Mouse (Mus musculus) limb, embryonic 11.5 days (tissue): ENCODE data around the gene Mum1. TPM values are rescaled to one million over a fixed set of nuclear protein-coding genes. Genes with fewer than 3 reads are reported as not detected.
"Not testable (repeated sequence)": the region's sequence is repeated elsewhere in the genome, so short reads cannot be mapped to it uniquely, and the experiment has no call there.

Experiments used
- ATAC-seq: fragments of 200-750 bp; cut with Nextera tagmentation; 2 replicates; pipeline ENCODE4 v1.8.0; 2017; ENCODE audit warnings: low read depth; ENCODE audit not compliant: insufficient number of reproducible peaks, low FRiP score, low TSS enrichment
- DNase-seq: peaks from one replicate; pipeline ENCODE4 v3.0.0-alpha.2; 2015; ENCODE audit warnings: low spot score
- H3K27ac ChIP-seq: fragments of 300-500 bp; sonication (generic); replicated peaks from 2 replicates; pipeline ENCODE4 v1.5.1; 2014; ENCODE audit warnings: low read depth, mild to moderate bottlenecking, low read length
- H3K27me3 ChIP-seq: fragments of 300-500 bp; sonication (generic); 2 replicates; pipeline ENCODE4 v1.6.1; 2014; ENCODE audit warnings: mild to moderate bottlenecking, low read length, mixed read lengths; ENCODE audit not compliant: control insufficient read depth, insufficient read depth
- H3K36me3 ChIP-seq: fragments of 300-500 bp; sonication (generic); 2 replicates; pipeline ENCODE4 v1.6.1; 2014; ENCODE audit warnings: mild to moderate bottlenecking, low read length, moderate library complexity, mixed read lengths; ENCODE audit not compliant: control insufficient read depth, insufficient read depth
- H3K4me1 ChIP-seq: fragments of 300-500 bp; sonication (generic); 2 replicates; pipeline ENCODE4 v1.6.1; 2014; ENCODE audit warnings: low read length, mixed read lengths; ENCODE audit not compliant: control insufficient read depth, insufficient read depth
- H3K4me2 ChIP-seq: fragments of 300-500 bp; sonication (generic); 2 replicates; pipeline ENCODE4 v1.6.1; 2014; ENCODE audit warnings: low read depth, mild to moderate bottlenecking, moderate library complexity; ENCODE audit not compliant: severe bottlenecking
- H3K4me3 ChIP-seq: fragments of 300-500 bp; sonication (generic); 2 replicates; pipeline ENCODE4 v1.5.1; 2014; ENCODE audit warnings: low read depth, low read length
- H3K9ac ChIP-seq: fragments of 300-500 bp; sonication (generic); 2 replicates; pipeline ENCODE4 v1.6.1; 2014; ENCODE audit warnings: mild to moderate bottlenecking, low read length
- H3K9me3 ChIP-seq: fragments of 300-500 bp; sonication (generic); 2 replicates; pipeline ENCODE4 v1.6.1; 2016; ENCODE audit warnings: low read length; ENCODE audit not compliant: control insufficient read depth
- WGBS: fragments of 180-500 bp; shearing (Covaris S2); extraction: QIAGEN DNeasy Blood & Tissue Kit; methylation state at CpG from one replicate; pipeline ENCODE4 v1.1.7; 2014; 5-methylcytosine and 5-hydroxymethylcytosine counted together
- polyA plus RNA-seq: library from polyadenylated mRNA; unstranded; fragments of >200 nt; fragmentation: Nextera tagmentation; extraction: Ambion mirVana; gene quantifications from 2 replicates; pipeline ENCODE4 v1.2.1, GENCODE M21; 2014

Gene Mum1
- polyA plus RNA-seq, 1 experiment from 2014 or later = 87.1 TPM

- Histone ChIP-seq H3K4me1 (peaks cover 2% of the 10 kb centered on the region; the same call in 1 of the 2 replicates), H3K36me3 (no peaks in the 10 kb centered on the region), H3K27ac (no peak overlapping the region), H3K9ac (no peak overlapping the region), H3K9me3 (no peaks in the 10 kb centered on the region), H3K27me3 (no peaks in the 10 kb centered on the region), H3K4me2 (no peak overlapping the region), H3K4me3 (no peak overlapping the region)
- WGBS = 53% methylated on average over 3 of the region's 3 CpGs
- peak; percentile 88 for DNase-seq
- peak; percentile 84 for ATAC-seq
Observed at GRCm38 (mm10) chr10:80199440-80200008, 26.7 kb upstream of the Mum1 start.

GRCm38 (mm10) chr10:80200485-80200884 is 25.7 kb upstream of the Mum1 start:
- H3K27ac ChIP-seq = no peak overlapping the region
- ATAC-seq (no peak), DNase-seq (no peak)
- no peak overlapping the region for H3K4me3 ChIP-seq
- 82% methylated on average over 6 of the region's 6 CpGs for WGBS
- no peak overlapping the region for H3K4me2 ChIP-seq
- no peaks in the 10 kb centered on the region for H3K9me3 ChIP-seq
- no peaks in the 10 kb centered on the region for H3K36me3 ChIP-seq
- peaks cover 2% of the 10 kb centered on the region; the same call in 1 of the 2 replicates for H3K4me1 ChIP-seq
- no peak overlapping the region for H3K9ac ChIP-seq
- no peaks in the 10 kb centered on the region for H3K27me3 ChIP-seq

GRCm38 (mm10) chr10:80204055-80204454 is 22.2 kb upstream of the Mum1 start:
- Histone ChIP-seq H3K4me3 (no peak overlapping the region), H3K9me3 (no peaks in the 10 kb centered on the region), H3K4me1 (peaks cover 2% of the 10 kb centered on the region; the same call in 1 of the 2 replicates), H3K36me3 (no peaks in the 10 kb centered on the region), H3K4me2 (no peak overlapping the region), H3K27me3 (peaks cover 8% of the 10 kb centered on the region; the same call in 1 of the 2 replicates), H3K9ac (no peak overlapping the region), H3K27ac (no peak overlapping the region)
- DNase-seq (no peak), ATAC-seq (no peak)
- WGBS = 40% methylated on average over 7 of the region's 7 CpGs

GRCm38 (mm10) chr10:80207201-80207600 is 19.0 kb upstream of the Mum1 start:
- Histone ChIP-seq H3K4me3 (no peak overlapping the region), H3K36me3 (no peaks in the 10 kb centered on the region), H3K27ac (0 out of 2 replicates have a peak overlapping the region, but pooled peaks have one; percentile 6), H3K9me3 (no peaks in the 10 kb centered on the region), H3K4me1 (no peaks in the 10 kb centered on the region), H3K4me2 (no peak overlapping the region), H3K9ac (no peak overlapping the region), H3K27me3 (peaks cover 8% of the 10 kb centered on the region; the same call in 1 of the 2 replicates)
- 70% methylated on average over 1 of the region's 1 CpGs for WGBS
- DNase-seq = no peak
- no peak for ATAC-seq

- ATAC-seq = no peak
- 65% methylated on average over 10 of the region's 10 CpGs for WGBS
- DNase-seq = no peak
Observed at GRCm38 (mm10) chr10:80207676-80208075, 18.6 kb upstream of the Mum1 start.

GRCm38 (mm10) chr10:80208248-80208647 is 18.0 kb upstream of the Mum1 start:
- 83% methylated on average over 4 of the region's 4 CpGs for WGBS
- Histone ChIP-seq H3K9ac (no peak overlapping the region), H3K4me3 (no peak overlapping the region), H3K4me2 (no peak overlapping the region), H3K9me3 (no peaks in the 10 kb centered on the region), H3K4me1 (no peaks in the 10 kb centered on the region), H3K36me3 (no peaks in the 10 kb centered on the region), H3K27me3 (peaks cover 8% of the 10 kb centered on the region; the same call in 1 of the 2 replicates), H3K27ac (no peak overlapping the region)
- DNase-seq = no peak
- ATAC-seq = no peak

More at GRCm38 (mm10) chr10:80207676-80208075, 18.6 kb upstream of the Mum1 start:
- H3K4me1 ChIP-seq = no peaks in the 10 kb centered on the region
- H3K27me3 ChIP-seq = peaks cover 8% of the 10 kb centered on the region; the same call in 1 of the 2 replicates
- no peak overlapping the region for H3K9ac ChIP-seq
- H3K4me2 ChIP-seq = no peak overlapping the region
- H3K4me3 ChIP-seq = no peak overlapping the region
- no peaks in the 10 kb centered on the region for H3K36me3 ChIP-seq
- no peak overlapping the region for H3K27ac ChIP-seq
- no peaks in the 10 kb centered on the region for H3K9me3 ChIP-seq

GRCm38 (mm10) chr10:80208841-80209371 is 17.3 kb upstream of the Mum1 start:
- Histone ChIP-seq H3K36me3 (no peaks in the 10 kb centered on the region), H3K9ac (peak overlapping the region; percentile 43; the same call in 1 of the 2 replicates), H3K4me3 (no peak overlapping the region), H3K4me2 (no peak overlapping the region), H3K4me1 (no peaks in the 10 kb centered on the region), H3K9me3 (no peaks in the 10 kb centered on the region), H3K27me3 (peaks cover 8% of the 10 kb centered on the region; the same call in 1 of the 2 replicates), H3K27ac (no peak overlapping the region)
- ATAC-seq = no peak
- no peak for DNase-seq
- 12% methylated on average over 24 of the region's 24 CpGs for WGBS

GRCm38 (mm10) chr10:80211547-80212103 is 14.6 kb upstream of the Mum1 start:
- H3K4me1 ChIP-seq, H3K4me3 ChIP-seq, H3K9ac ChIP-seq, H3K27me3 ChIP-seq, H3K27ac ChIP-seq, H3K4me2 ChIP-seq, H3K9me3 ChIP-seq, DNase-seq, H3K36me3 ChIP-seq, ATAC-seq: not testable (repeated sequence)
- 76% methylated on average over 7 of the region's 7 CpGs for WGBS
